Mouse (Mus musculus) cerebellum, adult 11-12 months (tissue): ENCODE results near the gene Acy3.
"Not testable (repeated sequence)": the region's sequence is repeated elsewhere in the genome, so short reads cannot be mapped to it uniquely, and the experiment has no call there.

Experiments
- DNase-seq: peaks from one replicate; pipeline ENCODE4 v3.0.0; 2022

Acy3 gene

GRCm38 (mm10) chr19:3986334-3986733 is at the start of gene Acy3:
Acy3 (plus strand) TSS chr19:3986570.
- DNase-seq, result peak; percentile 25

- no peak for DNase-seq
These were observed 44.1 kb upstream of the Acy3 start for GRCm38 (mm10) chr19:3942315-3942714.

GRCm38 (mm10) chr19:3942986-3943735 is 43.2 kb upstream of the Acy3 start:
- no peak for DNase-seq

- no peak for DNase-seq
These were observed 40.4 kb upstream of the Acy3 start for GRCm38 (mm10) chr19:3945872-3946564.

- DNase-seq, result peak; percentile 47
These were observed 39.7 kb upstream of the Acy3 start for GRCm38 (mm10) chr19:3946715-3947114.

GRCm38 (mm10) chr19:3947813-3948212 is 38.6 kb upstream of the Acy3 start:
- no peak for DNase-seq

- no peak for DNase-seq
These were observed 37.8 kb upstream of the Acy3 start for GRCm38 (mm10) chr19:3948546-3948945.

GRCm38 (mm10) chr19:3950331-3950730 is 36.0 kb upstream of the Acy3 start:
- DNase-seq, result no peak

- no peak for DNase-seq
These were observed 34.9 kb upstream of the Acy3 start for GRCm38 (mm10) chr19:3951461-3951860.

GRCm38 (mm10) chr19:3952099-3952498 is 34.3 kb upstream of the Acy3 start:
- no peak for DNase-seq

- DNase-seq, result no peak
These were observed 31.3 kb upstream of the Acy3 start for GRCm38 (mm10) chr19:3955033-3955432.

GRCm38 (mm10) chr19:3955804-3956203 is 30.6 kb upstream of the Acy3 start:
- no peak for DNase-seq

- not testable (repeated sequence) for DNase-seq
These were observed 28.9 kb upstream of the Acy3 start for GRCm38 (mm10) chr19:3957296-3958036.

GRCm38 (mm10) chr19:3958470-3958869 is 27.9 kb upstream of the Acy3 start, which contains the start of gene Aldh3b3:
Aldh3b3 (plus strand) TSS chr19:3958645.
- DNase-seq, result no peak

- no peak for DNase-seq
These were observed 27.3 kb upstream of the Acy3 start for GRCm38 (mm10) chr19:3959030-3959429.

GRCm38 (mm10) chr19:3960211-3960610 is 26.2 kb upstream of the Acy3 start:
- no peak for DNase-seq

GRCm38 (mm10) chr19:3961805-3962204 is 24.6 kb upstream of the Acy3 start:
- not testable (repeated sequence) for DNase-seq

- no peak for DNase-seq
These were observed 23.9 kb upstream of the Acy3 start for GRCm38 (mm10) chr19:3962469-3962868.

- no peak for DNase-seq
These were observed 22.3 kb upstream of the Acy3 start for GRCm38 (mm10) chr19:3964030-3964429.

GRCm38 (mm10) chr19:3966330-3967075 is 19.9 kb upstream of the Acy3 start:
- no peak for DNase-seq

- no peak for DNase-seq
These were observed 19.1 kb upstream of the Acy3 start for GRCm38 (mm10) chr19:3967258-3967657.

- no peak for DNase-seq
These were observed 14.1 kb upstream of the Acy3 start, which contains the start of gene Aldh3b2 for GRCm38 (mm10) chr19:3972229-3972628. Aldh3b2 (plus strand) TSS chr19:3972328.

- not testable (repeated sequence) for DNase-seq
These were observed 11.8 kb upstream of the Acy3 start for GRCm38 (mm10) chr19:3974608-3975007.
